Mouse (Mus musculus) heart, embryonic 11.5 days (tissue): ENCODE results near the gene Dyrk1b. TPM values are rescaled to one million over a fixed set of nuclear protein-coding genes. Genes with fewer than 3 reads are reported as not detected.
A peak's percentile ranks its signal among the peaks of the same experiment; 100 is the strongest.
"Not testable (repeated sequence)": the region's sequence is repeated elsewhere in the genome, so short reads cannot be mapped to it uniquely, and the experiment has no call there.

Experiments
- ATAC-seq: fragments of 200-750 bp; cut with Nextera tagmentation; replicated peaks from 2 replicates; pipeline ENCODE4 v1.8.0; 2017; ENCODE audit warnings: moderate library complexity; ENCODE audit not compliant: insufficient number of reproducible peaks, low FRiP score, low TSS enrichment
- H3K27ac ChIP-seq: fragments of 300-500 bp; sonication (generic); 2 replicates; pipeline ENCODE4 v1.5.1; 2014; ENCODE audit warnings: mild to moderate bottlenecking, low read depth, low read length
- H3K27me3 ChIP-seq: fragments of 300-500 bp; sonication (generic); 2 replicates; pipeline ENCODE4 v1.6.1; 2014; ENCODE audit warnings: mild to moderate bottlenecking, low read length, mixed read lengths; ENCODE audit not compliant: control insufficient read depth, insufficient read depth
- H3K36me3 ChIP-seq: fragments of 300-500 bp; sonication (generic); 2 replicates; pipeline ENCODE4 v1.6.1; 2014; ENCODE audit warnings: mild to moderate bottlenecking, low read length, moderate library complexity, mixed read lengths; ENCODE audit not compliant: control insufficient read depth, insufficient read depth
- H3K4me1 ChIP-seq: fragments of 300-500 bp; sonication (generic); 2 replicates; pipeline ENCODE4 v1.6.1; 2014; ENCODE audit warnings: low read length; ENCODE audit not compliant: control insufficient read depth, insufficient read depth
- H3K4me2 ChIP-seq: fragments of 300-500 bp; sonication (generic); 2 replicates; pipeline ENCODE4 v1.6.1; 2014; ENCODE audit warnings: mild to moderate bottlenecking, moderate library complexity
- H3K4me3 ChIP-seq: fragments of 300-500 bp; sonication (generic); 2 replicates; pipeline ENCODE4 v1.5.1; 2014; ENCODE audit warnings: low read depth, low read length
- H3K9ac ChIP-seq: fragments of 300-500 bp; sonication (generic); 2 replicates; pipeline ENCODE4 v1.6.1; 2014; ENCODE audit warnings: mild to moderate bottlenecking, low read depth, low read length, moderate library complexity
- H3K9me3 ChIP-seq: fragments of 300-500 bp; sonication (generic); replicated peaks from 2 replicates; pipeline ENCODE4 v1.6.1; 2016; ENCODE audit warnings: low read length; ENCODE audit not compliant: control insufficient read depth
- WGBS: fragments of 180-500 bp; shearing (Covaris S2); extraction: QIAGEN DNeasy Blood & Tissue Kit; methylation state at CpG from one replicate; pipeline ENCODE4 v1.1.7; 2014; ENCODE audit not compliant: insufficient replicate concordance; 5-methylcytosine and 5-hydroxymethylcytosine counted together
- polyA plus RNA-seq: library from polyadenylated mRNA; unstranded; fragments of >200 nt; fragmentation: Nextera tagmentation; extraction: Ambion mirVana; gene quantifications from 2 replicates; pipeline ENCODE4 v1.2.1, GENCODE M21; 2014

The Dyrk1b gene
- polyA plus RNA-seq, 1 experiment from 2014 or later = 9.9 TPM

- no peak for ATAC-seq
- no peak overlapping the region for H3K9ac ChIP-seq
- H3K4me3 ChIP-seq = no peak overlapping the region
- no peaks in the 10 kb centered on the region for H3K9me3 ChIP-seq
- H3K27ac ChIP-seq = no peak overlapping the region
- WGBS = 59% methylated on average over 4 of the region's 4 CpGs
- no peaks in the 10 kb centered on the region for H3K4me1 ChIP-seq
- no peaks in the 10 kb centered on the region for H3K36me3 ChIP-seq
- no peak overlapping the region for H3K4me2 ChIP-seq
- no peaks in the 10 kb centered on the region for H3K27me3 ChIP-seq
Measured at GRCm38 (mm10) chr7:28206044-28206600, 26.9 kb downstream of the Dyrk1b start.

GRCm38 (mm10) chr7:28208396-28208987 is 29.2 kb downstream of the Dyrk1b start:
- WGBS = 46% methylated on average over 12 of the region's 12 CpGs
- Histone ChIP-seq H3K9ac (peak overlapping the region; percentile 66; the same call in 1 of the 2 replicates), H3K36me3 (no peaks in the 10 kb centered on the region), H3K9me3 (no peaks in the 10 kb centered on the region), H3K27ac (no peak overlapping the region), H3K27me3 (no peaks in the 10 kb centered on the region), H3K4me3 (peak overlapping the region; percentile 25), H3K4me2 (peak overlapping the region; percentile 64), H3K4me1 (no peaks in the 10 kb centered on the region)
- ATAC-seq = no peak

GRCm38 (mm10) chr7:28208988-28209508 is 29.8 kb downstream of the Dyrk1b start:
- ATAC-seq = no peak

GRCm38 (mm10) chr7:28210731-28211130 is 31.5 kb downstream of the Dyrk1b start:
- Histone ChIP-seq H3K9me3 (no peaks in the 10 kb centered on the region), H3K36me3 (no peaks in the 10 kb centered on the region), H3K9ac (no peak overlapping the region), H3K27me3 (no peaks in the 10 kb centered on the region), H3K4me1 (no peaks in the 10 kb centered on the region), H3K4me2 (no peak overlapping the region), H3K4me3 (no peak overlapping the region), H3K27ac (no peak overlapping the region)
- no peak for ATAC-seq
- WGBS = 43% methylated on average over 5 of the region's 5 CpGs

More at GRCm38 (mm10) chr7:28208988-28209508, 29.8 kb downstream of the Dyrk1b start:
- WGBS = 52% methylated on average over 19 of the region's 19 CpGs
- Histone ChIP-seq H3K4me3 (peak overlapping the region; percentile 25), H3K27ac (no peak overlapping the region), H3K27me3 (no peaks in the 10 kb centered on the region), H3K9ac (peak overlapping the region; percentile 66; the same call in 1 of the 2 replicates), H3K36me3 (no peaks in the 10 kb centered on the region), H3K9me3 (no peaks in the 10 kb centered on the region), H3K4me2 (peak overlapping the region; percentile 64), H3K4me1 (no peaks in the 10 kb centered on the region)

- Histone ChIP-seq H3K9me3 (no peaks in the 10 kb centered on the region), H3K9ac (no peak overlapping the region), H3K4me2 (no peak overlapping the region), H3K36me3 (no peaks in the 10 kb centered on the region), H3K27me3 (no peaks in the 10 kb centered on the region), H3K4me1 (no peaks in the 10 kb centered on the region), H3K27ac (no peak overlapping the region), H3K4me3 (no peak overlapping the region)
- no peak for ATAC-seq
- WGBS = 34% methylated on average over 10 of the region's 10 CpGs
Measured at GRCm38 (mm10) chr7:28214142-28214541, 34.9 kb downstream of the Dyrk1b start.

GRCm38 (mm10) chr7:28215950-28216349 is 36.7 kb downstream of the Dyrk1b start:
- H3K27ac ChIP-seq, H3K36me3 ChIP-seq, H3K4me3 ChIP-seq, H3K4me1 ChIP-seq, H3K4me2 ChIP-seq, H3K9me3 ChIP-seq, H3K9ac ChIP-seq, H3K27me3 ChIP-seq, ATAC-seq: not testable (repeated sequence)
- 71% methylated on average over 2 of the region's 2 CpGs for WGBS

GRCm38 (mm10) chr7:28217811-28218210 is 38.5 kb downstream of the Dyrk1b start:
- H3K36me3 ChIP-seq, H3K4me2 ChIP-seq, ATAC-seq, H3K27me3 ChIP-seq, H3K4me1 ChIP-seq, H3K27ac ChIP-seq, H3K9ac ChIP-seq, H3K4me3 ChIP-seq, H3K9me3 ChIP-seq: not testable (repeated sequence)
- 77% methylated on average over 7 of the region's 13 CpGs for WGBS

- H3K4me1 ChIP-seq, H3K4me2 ChIP-seq, H3K9me3 ChIP-seq, H3K9ac ChIP-seq, H3K4me3 ChIP-seq, H3K27me3 ChIP-seq, H3K27ac ChIP-seq, H3K36me3 ChIP-seq, ATAC-seq: not testable (repeated sequence)
- 86% methylated on average over 20 of the region's 20 CpGs for WGBS
Measured at GRCm38 (mm10) chr7:28218951-28219740, 39.9 kb downstream of the Dyrk1b start.
